Mouse (Mus musculus): ENCODE measurements around the gene Wbp2nl. TPM values are rescaled to one million over a fixed set of nuclear protein-coding genes. Genes with fewer than 3 reads are reported as not detected.
"Not testable (repeated sequence)": the region's sequence is repeated elsewhere in the genome, so short reads cannot be mapped to it uniquely, and the experiment has no call there.

The Wbp2nl gene
- polyA plus RNA-seq, 1 experiment from 2014 or later: 0.22 TPM

GRCm38 (mm10) chr15:82363801-82364200 is 65.0 kb downstream of the Wbp2nl start:
- not testable (repeated sequence) for H3K9ac ChIP-seq (ENCODE audit: low read length); H3K4me2 ChIP-seq (ENCODE audit: low read depth, low read length); H3K27me3 ChIP-seq (ENCODE audit: control insufficient read depth, insufficient read depth, low read length); H3K27ac ChIP-seq (ENCODE audit: low read length); H3K9me3 ChIP-seq (replicated peaks; ENCODE audit: control insufficient read depth, low read length); H3K36me3 ChIP-seq (ENCODE audit: control insufficient read depth, insufficient read depth); H3K4me3 ChIP-seq (ENCODE audit: low read length); ATAC-seq (replicated peaks; ENCODE audit: extremely low read depth, insufficient read depth, low FRiP score)
- peaks cover 13% of the 10 kb centered on the region for H3K4me1 ChIP-seq (ENCODE audit: control insufficient read depth, insufficient read depth, low read length)
- WGBS: 57% methylated on average over 7 of the region's 12 CpGs

Other genes starting within 250 kb of the Wbp2nl start
- not detected in 2 replicates for gene 4930407I10Rik, start 239.8 kb upstream of the Wbp2nl start, polyA plus RNA-seq (2015; fragmentation: Nextera tagmentation; extraction: Ambion mirVana)
- not detected in 2 replicates for gene Mei1, start 229.0 kb upstream of the Wbp2nl start, polyA plus RNA-seq (2015; fragmentation: Nextera tagmentation; extraction: Ambion mirVana)
- 9.9 and 11.7 TPM in 2 replicates for gene Ccdc134, start 171.0 kb upstream of the Wbp2nl start, polyA plus RNA-seq (2015; fragmentation: Nextera tagmentation; extraction: Ambion mirVana)
- 91.6 and 92.0 TPM in 2 replicates for gene Srebf2, start 151.8 kb upstream of the Wbp2nl start, polyA plus RNA-seq (2015; fragmentation: Nextera tagmentation; extraction: Ambion mirVana)
- gene Shisa8, start 86.1 kb upstream of the Wbp2nl start, polyA plus RNA-seq (2015; fragmentation: Nextera tagmentation; extraction: Ambion mirVana): 0.15 and 0.32 TPM in 2 replicates
- gene Tnfrsf13c, start 74.6 kb upstream of the Wbp2nl start, polyA plus RNA-seq (2015; fragmentation: Nextera tagmentation; extraction: Ambion mirVana): 0.18 TPM in 1 of 2 replicates, not detected in the other
- 50.8 and 57.2 TPM in 2 replicates for gene Cenpm, start 54.2 kb upstream of the Wbp2nl start, polyA plus RNA-seq (2015; fragmentation: Nextera tagmentation; extraction: Ambion mirVana)
- not detected in 2 replicates for gene 1500009C09Rik, start 46.6 kb upstream of the Wbp2nl start, polyA plus RNA-seq (2015; fragmentation: Nextera tagmentation; extraction: Ambion mirVana)
- 3.9 and 4.1 TPM in 2 replicates for gene Sept3, start 24.1 kb upstream of the Wbp2nl start, polyA plus RNA-seq (2015; fragmentation: Nextera tagmentation; extraction: Ambion mirVana)
- gene Naga, start 40.0 kb downstream of the Wbp2nl start, polyA plus RNA-seq (2015; fragmentation: Nextera tagmentation; extraction: Ambion mirVana): 44.1 and 47.8 TPM in 2 replicates
- gene Pheta2, start 40.0 kb downstream of the Wbp2nl start, polyA plus RNA-seq (2015; fragmentation: Nextera tagmentation; extraction: Ambion mirVana): 8.1 and 9.4 TPM in 2 replicates
- gene Smdt1, start 40.0 kb downstream of the Wbp2nl start, polyA plus RNA-seq (2015; fragmentation: Nextera tagmentation; extraction: Ambion mirVana): 340 and 355 TPM in 2 replicates
- gene Ndufa6, start 55.4 kb downstream of the Wbp2nl start, polyA plus RNA-seq (2015; fragmentation: Nextera tagmentation; extraction: Ambion mirVana): 604 and 609 TPM in 2 replicates
- 13.6 and 15.7 TPM in 2 replicates for gene Cyp2d22, start 81.3 kb downstream of the Wbp2nl start, polyA plus RNA-seq (2015; fragmentation: Nextera tagmentation; extraction: Ambion mirVana)
- gene Cyp2d11, start 95.1 kb downstream of the Wbp2nl start, polyA plus RNA-seq (2015; fragmentation: Nextera tagmentation; extraction: Ambion mirVana): not detected in 2 replicates
- 0.33 TPM in 1 of 2 replicates, not detected in the other for gene Cyp2d10, start 108.2 kb downstream of the Wbp2nl start, polyA plus RNA-seq (2015; fragmentation: Nextera tagmentation; extraction: Ambion mirVana)
- gene Cyp2d9, start 134.5 kb downstream of the Wbp2nl start, polyA plus RNA-seq (2015; fragmentation: Nextera tagmentation; extraction: Ambion mirVana): not detected in 2 replicates